12 mouse cellular contexts compared by ENCODE assay signal in genomic region chr2:92659491-92660035, GRCm38 (mm10).
DNase-seq lines count a peak whose midpoint lies in the region; ATAC-seq and TF ChIP-seq lines count a peak whose summit lies in the region.
"Had no signal": no experiment of that assay in that cellular context is flagged by ENCODE, and none has a peak within 500 bp of the region (broad histone marks: within the 10 kb centered on the region; RNA-seq: fewer than 3 reads in every experiment).

No protein-coding gene starts in this region.

- H3K9ac ChIP-seq in heart, embryonic 11.5 days (ENCODE audit: low read depth, low read length), result no peak overlapping the region

- H3K9me3 ChIP-seq in heart, embryonic 11.5 days (replicated peaks; ENCODE audit: control insufficient read depth, low read length), result no peaks in the 10 kb centered on the region

- H3K4me1 ChIP-seq in heart, embryonic 11.5 days (ENCODE audit: control insufficient read depth, insufficient read depth, low read length), result no peaks in the 10 kb centered on the region
- H3K4me1 ChIP-seq in kidney, adult 2 months (ENCODE audit: control insufficient read depth, insufficient read depth, low read length), result no peaks in the 10 kb centered on the region

- H3K27ac ChIP-seq in heart, embryonic 11.5 days (ENCODE audit: low read depth, low read length), result no peak overlapping the region
- H3K27ac ChIP-seq in kidney, adult 2 months (ENCODE audit: insufficient read depth, low read depth, low read length), result no peak overlapping the region
- H3K27ac ChIP-seq: macrophage had no signal

- TF ChIP-seq POLR2A in kidney, adult 2 months (IDR thresholded peaks at IDR 0.05; ENCODE audit: low read depth, low read length), result no peak

- TF ChIP-seq CTCF in kidney, adult 2 months (conservative IDR thresholded peaks at IDR 0.05; ENCODE audit: insufficient read depth, insufficient read length, low read depth, low read length), result no peak

- DNase-seq in adrenal gland, adult (ENCODE audit: inconsistent age in 2 of 2, low spot score in 1 of 2), result peak; percentile 12 to 71
- no peak for DNase-seq in adrenal gland, postnatal 4 days (ENCODE audit: low spot score in 2 of 2)
- DNase-seq in heart, adult 8-10 months (ENCODE audit: low spot score), result peak; percentile 55
- peak; percentile 75 for DNase-seq in kidney, adult 2 months
- DNase-seq in lung, postnatal 14 days, result peak; percentile 35
- DNase-seq in layer of hippocampus, postnatal 10 days (ENCODE audit: low spot score in 2 of 2), result no peak
- DNase-seq: layer of hippocampus, postnatal 36 days; right cerebral cortex, postnatal 4 days; thymus, postnatal 14 days had no signal

- no peak overlapping the region for H3K4me3 ChIP-seq in heart, embryonic 11.5 days (ENCODE audit: low read depth, low read length)
- no peak overlapping the region for H3K4me3 ChIP-seq in kidney, adult 2 months (ENCODE audit: insufficient read depth, low read depth, low read length)

- H3K4me2 ChIP-seq in heart, embryonic 11.5 days, result no peak overlapping the region

- no peak for ATAC-seq in heart, embryonic 11.5 days (replicated peaks; ENCODE audit: insufficient number of reproducible peaks, low FRiP score, low TSS enrichment)
- no peak for ATAC-seq in megakaryocyte progenitor cell, adult 5-6 weeks (replicated peaks; ENCODE audit: poor library complexity)

- H3K27me3 ChIP-seq in heart, embryonic 11.5 days (ENCODE audit: control insufficient read depth, insufficient read depth, low read length), result no peaks in the 10 kb centered on the region
- H3K27me3 ChIP-seq in kidney, adult 2 months (replicated peaks; ENCODE audit: control insufficient read depth, insufficient read depth, low read length), result no peaks in the 10 kb centered on the region

- H3K36me3 ChIP-seq in heart, embryonic 11.5 days (ENCODE audit: control insufficient read depth, insufficient read depth, low read length), result no peaks in the 10 kb centered on the region
- no peaks in the 10 kb centered on the region for H3K36me3 ChIP-seq in kidney, adult 2 months (ENCODE audit: control insufficient read depth, insufficient read depth, low read length)

- 58% methylated on average over 7 of the region's 7 CpGs for WGBS in heart, embryonic 11.5 days (ENCODE audit: insufficient replicate concordance)
- 39% methylated on average over 7 of the region's 7 CpGs for WGBS in kidney, adult 2 months

Comparison
In these comparisons a context has a peak if more than half of its experiments do, and no peak if none do; other contexts are left out.
1. DNase-seq: peak in adrenal gland, adult (2 of 2), heart, adult 8-10 months (single experiment), kidney, adult 2 months (single experiment) and lung, postnatal 14 days (single experiment); none in adrenal gland, postnatal 4 days (0 of 2) and layer of hippocampus, postnatal 10 days (0 of 2).